Mouse (Mus musculus) urinary bladder, adult 18-20 months (tissue): ENCODE data around the gene Olfr855.
A peak's percentile ranks its signal among the peaks of the same experiment; 100 is the strongest.

ENCODE experiments used
- DNase-seq, 2 experiments: peaks; one replicate each; pipeline ENCODE4 v3.0.0; 2022; ENCODE audit warnings: low spot score in 2 of 2, mixed read lengths in 2 of 2

Olfr855 gene

DNA sequence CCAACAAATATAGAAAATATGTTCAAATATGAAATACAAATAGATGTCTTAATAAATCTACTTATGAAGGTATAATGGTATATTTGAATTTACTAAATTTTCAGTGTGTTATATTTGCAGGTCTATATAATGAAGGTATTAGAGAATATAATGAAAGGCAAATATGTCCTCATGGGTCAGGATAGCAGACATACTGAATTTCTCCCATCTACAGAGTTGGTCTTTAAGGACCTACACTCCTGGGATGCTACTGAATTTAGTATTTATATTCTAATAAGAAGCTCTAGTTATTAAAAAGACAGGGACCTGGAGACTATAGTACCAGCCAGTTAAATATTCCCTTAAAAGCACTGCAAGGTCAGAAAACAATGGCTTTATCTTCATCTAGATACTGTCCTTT, at the start of gene Olfr855:
Olfr855 (plus strand) TSS at position 301 of the 400 bp plus-strand sequence.
- DNase-seq, result no peak

DNA sequence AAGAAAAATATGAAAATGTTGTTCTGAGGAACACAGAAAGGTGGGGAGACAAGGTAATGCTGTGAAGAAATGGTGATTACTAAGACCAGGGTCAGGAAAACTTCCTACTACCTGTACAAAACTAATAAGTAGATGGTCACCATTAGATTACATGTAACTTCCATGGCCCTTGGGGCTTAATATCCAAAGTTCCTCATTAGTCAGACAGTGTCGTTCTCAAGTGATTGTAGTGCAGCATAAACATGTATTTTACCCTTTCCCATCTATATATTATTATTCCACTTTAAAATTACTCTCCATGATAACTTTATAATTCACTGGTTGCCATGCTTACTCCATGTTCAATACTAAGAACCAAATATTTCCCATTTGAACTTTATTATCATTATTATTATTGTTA, 41.4 kb upstream of the Olfr855 start, which contains the start of gene Olfr853:
Olfr853 (minus strand) TSS at position 101 of the 400 bp plus-strand sequence.
- DNase-seq, result no peak

- no peak for DNase-seq
These were observed 15.1 kb upstream of the Olfr855 start, which contains the start of gene Olfr854 for GRCm38 (mm10) chr9:19567282-19567681. TSS of gene Olfr854 (minus strand) at chr9:19567382.

DNA sequence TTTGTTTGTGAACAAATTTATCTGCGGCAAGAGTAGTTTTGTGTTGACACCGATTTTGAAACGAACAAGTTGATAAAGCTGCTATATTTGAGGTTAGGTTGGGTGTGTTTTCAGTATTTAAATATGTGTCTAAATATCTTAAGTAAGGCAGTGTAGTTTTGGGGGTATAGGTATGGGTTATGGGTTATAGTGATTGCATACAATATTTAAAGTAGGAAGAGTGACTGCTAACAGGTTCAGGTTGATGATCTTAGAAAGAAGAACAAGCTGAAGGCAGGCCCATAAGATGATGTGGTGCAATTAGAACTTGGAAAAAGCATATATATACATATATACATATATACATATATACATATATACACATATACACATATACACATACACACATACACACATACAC, 38.9 kb downstream of the Olfr855 start:
- DNase-seq, result no peak

DNA sequence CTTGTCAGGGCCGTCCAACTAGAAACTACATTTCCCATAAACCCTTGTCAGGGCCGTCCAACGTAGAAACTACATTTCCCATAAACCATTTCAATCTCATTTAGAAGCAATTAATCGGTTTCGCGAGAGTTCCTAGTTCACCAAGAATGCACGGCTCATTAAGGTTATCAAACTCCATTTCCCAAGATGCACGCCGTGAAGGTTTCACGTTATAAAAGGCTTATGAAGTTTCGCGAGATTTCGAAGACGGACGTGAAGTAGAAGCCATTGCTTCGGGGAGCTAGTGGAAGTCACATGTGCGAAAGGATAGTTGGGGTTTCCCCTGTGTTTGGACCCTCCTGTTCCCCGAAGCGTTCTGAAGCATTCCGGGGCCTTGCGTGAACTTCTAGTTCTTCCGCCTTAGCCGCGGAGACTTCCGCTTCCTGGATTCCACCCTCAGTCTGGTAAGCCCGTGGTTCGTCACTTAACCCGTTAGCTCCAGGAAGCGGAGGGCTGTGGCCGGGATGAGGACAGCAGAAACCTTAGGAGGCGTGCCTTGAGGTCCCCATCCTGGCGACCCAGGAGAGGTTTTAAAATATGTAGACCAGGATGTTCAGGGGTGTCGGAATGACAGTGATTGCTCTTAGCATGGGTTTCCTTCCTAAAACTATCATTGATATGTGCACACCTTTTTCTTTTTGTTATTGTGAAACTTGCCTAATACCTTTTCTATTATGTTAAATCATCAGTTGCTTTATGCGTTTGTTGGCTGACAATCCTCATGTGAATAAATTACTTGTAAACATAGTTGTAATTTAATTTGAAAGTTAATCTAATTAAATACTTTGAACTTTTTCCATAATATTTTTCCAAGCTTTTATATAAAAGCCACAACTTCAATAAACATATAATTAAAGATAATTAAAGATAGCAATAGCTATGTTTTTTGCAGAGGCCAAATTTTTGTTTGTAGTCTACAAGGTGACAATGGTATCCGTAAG, 39.7 kb downstream of the Olfr855 start, which contains the start of gene Zfp317:
Zfp317 (plus strand) TSS at position 260 of the 980 bp plus-strand sequence.
- peak; percentile 74 to 88 for DNase-seq

GRCm38 (mm10) chr9:19629574-19629973, 47.2 kb downstream of the Olfr855 start:
- no peak for DNase-seq
